Mouse (Mus musculus) intestine, embryonic 15.5 days (tissue): ENCODE measurements around the gene Pde1c. TPM values are rescaled to one million over a fixed set of nuclear protein-coding genes. Genes with fewer than 3 reads are reported as not detected.

Experiments used
- ATAC-seq: fragments of 200-750 bp; cut with Nextera tagmentation; 2 replicates; pipeline ENCODE4 v1.8.0; 2017; ENCODE audit warnings: moderate TSS enrichment, moderate library complexity
- H3K27ac ChIP-seq: fragments of 300-500 bp; sonication (generic); 2 replicates; pipeline ENCODE4 v1.5.1; 2015; ENCODE audit warnings: mild to moderate bottlenecking, inconsistent platforms
- H3K27me3 ChIP-seq: fragments of 300-500 bp; sonication (generic); replicated peaks from 2 replicates; pipeline ENCODE4 v1.6.1; 2015; ENCODE audit warnings: inconsistent platforms
- H3K36me3 ChIP-seq: fragments of 300-500 bp; sonication (generic); 2 replicates; pipeline ENCODE4 v1.6.1; 2015; ENCODE audit warnings: inconsistent platforms
- H3K4me1 ChIP-seq: fragments of 300-500 bp; sonication (generic); replicated peaks from 2 replicates; pipeline ENCODE4 v1.6.1; 2015; ENCODE audit warnings: inconsistent platforms
- H3K4me2 ChIP-seq: fragments of 300-500 bp; sonication (generic); replicated peaks from 2 replicates; pipeline ENCODE4 v1.6.1; 2015; ENCODE audit warnings: mild to moderate bottlenecking, inconsistent platforms
- H3K4me3 ChIP-seq: fragments of 300-500 bp; sonication (generic); replicated peaks from 2 replicates; pipeline ENCODE4 v1.5.1; 2015; ENCODE audit warnings: inconsistent platforms
- H3K9ac ChIP-seq: fragments of 300-500 bp; sonication (generic); 2 replicates; pipeline ENCODE4 v1.6.1; 2015; ENCODE audit warnings: inconsistent platforms
- H3K9me3 ChIP-seq: fragments of 300-500 bp; sonication (generic); 2 replicates; pipeline ENCODE4 v1.6.1; 2016; ENCODE audit warnings: inconsistent platforms
- WGBS: fragments of 180-500 bp; shearing (Covaris S2); methylation state at CpG from one replicate; pipeline ENCODE4 v1.1.7; 2015; 5-methylcytosine and 5-hydroxymethylcytosine counted together
- polyA plus RNA-seq: library from polyadenylated mRNA; unstranded; fragments of >200 nt; fragmentation: Nextera tagmentation; extraction: Ambion mirVana; gene quantifications from 2 replicates; pipeline ENCODE4 v1.2.1, GENCODE M21; 2015

The Pde1c gene
- polyA plus RNA-seq, 1 experiment from 2014 or later, result 1.9 TPM

DNA sequence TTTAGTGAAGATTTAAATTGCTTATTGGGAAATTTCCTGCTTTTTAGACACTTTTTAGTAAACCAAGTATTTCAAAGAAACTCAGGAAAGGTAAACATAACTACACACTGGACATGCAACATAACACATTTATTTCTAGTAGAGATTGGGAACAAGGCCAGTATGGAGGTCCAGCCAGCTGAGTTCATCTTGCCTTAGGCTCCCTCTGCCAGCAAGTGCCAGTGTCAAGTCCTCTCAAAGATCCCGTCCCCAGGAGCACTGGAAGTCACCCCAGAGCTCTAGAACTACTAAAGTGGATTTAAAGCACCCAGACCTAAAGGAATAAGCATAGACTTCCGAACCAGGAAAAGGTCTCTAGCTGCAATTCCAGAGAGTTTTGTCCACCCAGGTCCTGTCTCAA, 279.6 kb downstream of the Pde1c start:
- Histone ChIP-seq H3K4me3 (no peak overlapping the region), H3K9ac (no peak overlapping the region), H3K4me1 (no peaks in the 10 kb centered on the region), H3K27me3 (no peaks in the 10 kb centered on the region), H3K36me3 (no peaks in the 10 kb centered on the region), H3K4me2 (no peak overlapping the region), H3K27ac (no peak overlapping the region), H3K9me3 (no peaks in the 10 kb centered on the region)
- WGBS, result 73% methylated on average over 2 of the region's 2 CpGs
- no peak for ATAC-seq

DNA sequence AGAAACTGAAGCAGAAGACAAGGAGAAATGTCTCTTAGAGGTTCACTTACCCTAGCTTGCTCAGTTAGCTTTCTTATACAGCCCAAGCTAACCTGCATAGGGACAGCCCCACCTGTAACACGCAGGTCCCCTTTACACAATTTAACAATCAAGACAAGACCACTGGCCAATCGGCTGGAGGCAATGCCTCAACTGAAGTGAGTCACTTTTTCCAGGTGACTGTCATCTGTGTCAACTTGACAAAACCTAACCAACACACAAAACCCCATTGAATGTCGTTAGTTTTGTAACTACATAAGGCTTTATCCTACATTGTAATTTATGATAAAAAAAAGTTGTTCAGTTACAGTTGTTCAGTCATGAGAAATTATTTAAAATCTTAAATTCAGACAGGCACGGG, 284.1 kb downstream of the Pde1c start:
- Histone ChIP-seq H3K36me3 (no peaks in the 10 kb centered on the region), H3K27me3 (no peaks in the 10 kb centered on the region), H3K9ac (no peak overlapping the region), H3K4me1 (no peaks in the 10 kb centered on the region), H3K27ac (no peak overlapping the region), H3K9me3 (no peaks in the 10 kb centered on the region), H3K4me2 (no peak overlapping the region), H3K4me3 (no peak overlapping the region)
- 89% methylated on average over 4 of the region's 4 CpGs for WGBS
- ATAC-seq, result no peak

DNA sequence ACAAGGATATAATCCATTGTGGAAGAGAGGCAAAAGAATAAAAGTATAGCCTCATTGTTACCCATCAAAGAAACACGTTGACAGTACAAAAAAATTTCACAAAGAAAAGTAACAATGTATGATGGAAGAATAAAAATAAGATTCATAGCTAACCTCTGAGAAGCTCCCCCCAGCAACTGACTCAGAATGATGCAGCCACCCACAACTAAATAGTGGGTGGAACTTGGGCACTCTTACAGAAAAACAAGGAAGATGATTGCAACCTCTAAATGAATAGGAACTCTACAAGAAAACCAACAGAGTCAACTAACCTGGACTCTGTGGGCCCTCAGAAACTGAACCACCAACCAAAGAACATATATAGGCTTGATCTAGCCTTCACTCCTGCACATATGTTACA, 293.4 kb downstream of the Pde1c start:
- ATAC-seq, result no peak
- 69% methylated on average over 1 of the region's 1 CpGs for WGBS

DNA sequence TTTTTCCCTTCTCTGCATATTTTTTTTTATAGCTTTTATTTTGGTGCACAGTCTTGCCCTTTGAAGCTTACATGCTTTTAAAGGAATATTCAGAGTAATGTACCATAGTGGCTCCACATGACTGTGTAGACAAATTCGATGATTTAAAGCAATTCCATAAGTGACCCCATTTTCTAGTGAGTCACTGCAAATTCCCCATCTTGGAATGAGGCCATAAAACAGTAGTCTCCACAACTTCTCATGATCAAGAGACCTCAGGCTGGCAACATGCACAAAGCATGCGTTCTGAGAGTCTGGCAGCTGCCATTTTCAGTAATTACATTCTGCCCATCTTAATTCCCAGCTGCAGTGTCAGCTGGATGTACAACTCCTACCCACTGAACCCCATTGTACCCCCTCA, 297.2 kb downstream of the Pde1c start:
- WGBS, result 76% methylated on average over 2 of the region's 2 CpGs
- no peak for ATAC-seq

More for the DNA sequence above, 293.4 kb downstream of the Pde1c start:
- Histone ChIP-seq H3K27me3 (no peaks in the 10 kb centered on the region), H3K9ac (no peak overlapping the region), H3K4me3 (no peak overlapping the region), H3K9me3 (no peaks in the 10 kb centered on the region), H3K4me1 (no peaks in the 10 kb centered on the region), H3K36me3 (no peaks in the 10 kb centered on the region), H3K27ac (no peak overlapping the region), H3K4me2 (no peak overlapping the region)

DNA sequence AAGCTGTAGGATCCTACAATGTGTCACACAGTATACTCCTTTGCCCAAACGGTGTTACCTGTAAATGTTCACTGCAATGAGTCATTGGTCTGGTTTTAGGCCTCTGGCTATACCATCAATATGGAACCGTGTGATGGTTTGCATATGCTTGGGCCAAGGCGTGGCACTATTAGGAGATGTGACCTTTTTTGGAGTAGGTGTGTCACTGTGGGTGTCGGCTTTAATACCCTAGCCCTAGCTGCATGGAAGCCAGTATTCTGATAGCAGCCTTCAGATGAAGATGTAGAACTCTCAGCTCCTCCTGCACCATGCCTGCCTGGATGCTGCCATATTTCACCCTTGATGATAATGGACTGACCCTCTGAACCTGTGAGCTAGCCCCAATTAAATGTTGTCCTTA, 304.4 kb downstream of the Pde1c start:
- Histone ChIP-seq H3K9ac (no peak overlapping the region), H3K36me3 (no peaks in the 10 kb centered on the region), H3K4me1 (no peaks in the 10 kb centered on the region), H3K4me2 (no peak overlapping the region), H3K27ac (no peak overlapping the region), H3K4me3 (no peak overlapping the region), H3K27me3 (no peaks in the 10 kb centered on the region), H3K9me3 (no peaks in the 10 kb centered on the region)
- no peak for ATAC-seq
- 91% methylated on average over 4 of the region's 4 CpGs for WGBS

More for the DNA sequence above, 297.2 kb downstream of the Pde1c start:
- Histone ChIP-seq H3K4me3 (no peak overlapping the region), H3K9me3 (no peaks in the 10 kb centered on the region), H3K4me1 (no peaks in the 10 kb centered on the region), H3K9ac (no peak overlapping the region), H3K4me2 (no peak overlapping the region), H3K36me3 (no peaks in the 10 kb centered on the region), H3K27me3 (no peaks in the 10 kb centered on the region), H3K27ac (no peak overlapping the region)

DNA sequence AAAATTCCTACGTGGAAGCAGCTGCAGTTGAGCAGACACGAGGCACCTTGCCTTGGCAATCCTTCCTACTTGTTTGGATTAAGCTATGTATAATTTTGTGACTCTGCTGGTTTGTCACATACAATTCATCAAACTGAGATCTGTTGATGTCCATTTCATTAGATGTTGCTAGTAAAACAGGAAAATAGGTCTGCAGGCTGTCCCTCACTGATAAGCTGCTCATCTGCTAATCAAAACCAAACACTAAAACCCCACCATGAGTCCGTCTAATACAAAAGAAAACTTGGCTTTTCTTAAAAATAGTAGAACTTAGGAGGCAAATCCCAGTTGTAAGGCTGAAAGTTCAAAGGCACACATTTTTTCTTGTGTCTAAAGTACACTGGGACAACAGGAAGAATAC, 308.8 kb downstream of the Pde1c start:
- Histone ChIP-seq H3K4me2 (no peak overlapping the region), H3K27ac (no peak overlapping the region), H3K4me1 (no peaks in the 10 kb centered on the region), H3K9me3 (no peaks in the 10 kb centered on the region), H3K36me3 (no peaks in the 10 kb centered on the region), H3K9ac (no peak overlapping the region), H3K27me3 (no peaks in the 10 kb centered on the region), H3K4me3 (no peak overlapping the region)
- 55% methylated on average over 3 of the region's 3 CpGs for WGBS
- ATAC-seq, result no peak

DNA sequence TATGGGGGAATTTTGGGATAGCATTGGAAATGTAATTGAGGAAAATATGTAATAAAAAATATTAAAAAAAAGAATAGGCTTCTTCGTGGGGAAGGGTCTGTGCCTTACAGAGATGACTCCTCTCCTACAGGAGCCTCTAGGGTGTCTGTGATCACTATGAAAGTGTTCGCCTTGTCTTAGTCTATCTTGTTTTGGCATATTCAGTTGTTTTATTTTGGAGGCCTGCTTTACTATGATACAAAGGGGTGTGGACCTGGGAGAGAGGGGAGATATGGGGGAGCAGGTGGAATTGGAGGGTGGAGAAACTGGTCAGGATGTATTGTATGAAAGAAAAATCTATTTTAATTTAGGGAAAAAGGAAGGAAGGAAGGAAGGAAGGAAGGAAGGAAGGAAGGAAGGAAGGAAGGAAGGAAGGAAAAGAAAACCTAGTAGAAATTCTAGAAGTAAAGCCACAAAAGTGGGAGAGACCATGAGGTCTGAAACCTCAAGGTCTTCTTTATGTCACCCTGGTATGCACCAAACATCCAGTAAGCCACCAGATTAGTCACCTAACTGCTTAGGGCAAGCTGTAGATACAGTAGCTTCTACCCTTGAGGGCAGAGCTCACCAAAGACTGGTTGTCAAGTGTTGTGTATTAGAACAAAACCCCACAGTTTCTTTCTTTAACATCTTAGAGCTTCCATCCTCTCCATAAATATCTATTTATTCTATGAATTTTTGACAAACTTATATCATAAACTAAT, 311.2 kb downstream of the Pde1c start:
- no peak overlapping the region for H3K4me2 ChIP-seq
- no peaks in the 10 kb centered on the region for H3K9me3 ChIP-seq
- no peak overlapping the region for H3K27ac ChIP-seq
- ATAC-seq, result no peak
- no peaks in the 10 kb centered on the region for H3K4me1 ChIP-seq
- H3K36me3 ChIP-seq, result no peaks in the 10 kb centered on the region
- no peak overlapping the region for H3K4me3 ChIP-seq
- no peaks in the 10 kb centered on the region for H3K27me3 ChIP-seq
- WGBS, result 93% methylated on average over 2 of the region's 2 CpGs
- H3K9ac ChIP-seq, result no peak overlapping the region

DNA sequence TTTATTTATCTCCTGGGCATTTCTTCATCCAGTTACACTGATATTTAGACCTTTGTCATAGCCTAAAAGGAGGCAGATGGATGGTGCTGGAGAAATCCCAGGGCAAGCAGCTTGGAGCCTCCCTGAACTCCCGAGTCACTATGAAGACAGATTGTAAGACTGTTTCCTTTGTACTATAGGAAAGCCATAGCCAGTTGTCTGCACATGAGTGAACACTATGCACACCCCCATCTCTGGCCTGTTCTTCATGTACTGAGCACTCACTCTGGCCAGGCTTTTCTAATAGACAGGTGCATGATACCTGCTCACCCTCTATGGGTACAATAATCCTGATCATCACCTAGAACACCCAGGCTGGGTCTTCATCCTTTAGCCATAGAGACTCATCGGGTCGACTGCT, 318.8 kb downstream of the Pde1c start:
- Histone ChIP-seq H3K4me2 (no peak overlapping the region), H3K27ac (no peak overlapping the region), H3K9me3 (no peaks in the 10 kb centered on the region), H3K36me3 (no peaks in the 10 kb centered on the region), H3K4me3 (no peak overlapping the region), H3K4me1 (no peaks in the 10 kb centered on the region), H3K9ac (no peak overlapping the region), H3K27me3 (no peaks in the 10 kb centered on the region)
- WGBS, result 82% methylated on average over 3 of the region's 3 CpGs
- no peak for ATAC-seq

DNA sequence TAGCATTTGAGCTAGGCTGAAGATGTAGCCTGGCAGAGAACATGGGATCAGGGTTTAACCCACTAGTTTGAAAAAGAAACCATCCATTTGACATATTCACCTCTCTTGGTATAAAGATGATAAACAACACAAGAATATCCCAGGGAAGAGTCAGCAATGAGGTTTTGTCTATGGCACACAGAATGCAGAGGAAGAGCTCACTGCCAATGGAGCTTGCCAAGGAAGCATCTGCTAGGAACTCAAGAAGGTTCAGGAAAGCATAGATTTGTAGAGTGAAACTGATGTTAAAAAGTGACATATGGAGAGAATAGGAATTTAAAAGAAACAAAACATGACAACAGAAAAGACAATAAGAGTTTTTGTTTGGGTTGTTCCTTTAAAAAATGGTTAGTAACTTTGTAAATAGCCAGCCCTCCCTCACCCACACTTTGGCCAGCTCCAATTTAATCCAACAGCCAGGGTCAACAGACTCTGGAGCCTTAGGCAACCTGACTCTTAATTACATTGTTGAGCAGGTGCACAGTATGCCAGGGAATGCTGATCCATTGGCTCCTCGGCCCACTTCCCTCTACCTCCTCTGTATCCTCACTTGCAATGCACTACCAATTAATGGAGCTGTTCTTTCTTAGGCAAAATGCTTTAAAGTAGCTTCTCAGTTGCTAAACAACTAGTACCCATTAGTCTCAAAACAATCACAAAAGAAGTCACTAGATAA, 377.3 kb downstream of the Pde1c start:
- WGBS, result 71% methylated on average over 1 of the region's 1 CpGs
- no peaks in the 10 kb centered on the region for H3K9me3 ChIP-seq
- H3K4me2 ChIP-seq, result no peak overlapping the region
- H3K9ac ChIP-seq, result no peak overlapping the region
- H3K36me3 ChIP-seq, result no peaks in the 10 kb centered on the region
- no peak overlapping the region for H3K27ac ChIP-seq
- H3K27me3 ChIP-seq, result no peaks in the 10 kb centered on the region
- no peak overlapping the region for H3K4me3 ChIP-seq
- no peak for ATAC-seq
- H3K4me1 ChIP-seq, result no peaks in the 10 kb centered on the region

DNA sequence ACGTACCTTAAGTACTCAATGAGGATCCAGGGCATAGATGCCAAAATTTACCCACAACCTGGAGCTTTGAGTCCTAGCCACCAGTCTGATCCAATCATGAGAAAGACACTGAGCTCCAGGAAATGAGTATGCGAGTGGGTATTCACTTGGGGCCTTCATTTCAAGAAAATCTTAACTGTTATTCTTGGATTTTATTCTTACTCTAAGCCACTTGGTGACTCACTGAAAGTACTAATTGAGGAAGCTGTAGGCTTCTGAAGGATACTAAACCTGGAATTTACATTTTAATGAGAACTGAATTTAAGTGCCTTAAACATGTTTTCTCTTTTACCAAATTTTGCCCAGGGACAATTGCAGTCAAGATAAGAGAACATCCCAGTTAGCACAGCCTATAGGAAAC, 392.4 kb downstream of the Pde1c start:
- no peak overlapping the region for H3K4me2 ChIP-seq

DNA sequence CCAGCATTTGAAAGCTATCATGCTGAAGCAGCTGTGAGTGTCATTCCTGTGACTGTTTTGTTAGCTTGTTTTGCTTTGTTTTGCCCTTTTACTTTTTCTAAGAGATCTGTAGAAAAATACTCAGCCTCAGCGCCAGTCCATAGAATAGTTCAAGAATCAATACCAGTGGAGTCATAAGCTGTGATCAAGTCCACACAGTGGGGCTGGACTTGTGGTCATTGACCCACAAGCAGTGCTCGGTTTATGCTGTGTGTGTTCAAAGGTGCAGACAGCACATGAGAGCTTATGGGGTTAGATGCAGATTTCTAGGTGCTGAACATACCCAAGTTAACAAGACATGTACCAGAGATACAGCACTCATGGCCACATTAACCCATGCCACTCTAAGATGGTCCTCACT, 396.7 kb downstream of the Pde1c start:
- Histone ChIP-seq H3K27me3 (no peaks in the 10 kb centered on the region), H3K4me1 (no peaks in the 10 kb centered on the region), H3K9ac (no peak overlapping the region), H3K4me3 (no peak overlapping the region), H3K36me3 (no peaks in the 10 kb centered on the region), H3K27ac (no peak overlapping the region), H3K9me3 (no peaks in the 10 kb centered on the region), H3K4me2 (no peak overlapping the region)
- no peak for ATAC-seq
- WGBS, result 82% methylated on average over 2 of the region's 2 CpGs

More for the DNA sequence above, 392.4 kb downstream of the Pde1c start:
- H3K36me3 ChIP-seq, result no peaks in the 10 kb centered on the region
- no peak for ATAC-seq
- no peak overlapping the region for H3K4me3 ChIP-seq
- H3K4me1 ChIP-seq, result no peaks in the 10 kb centered on the region
- 90% methylated on average over 2 of the region's 2 CpGs for WGBS
- no peaks in the 10 kb centered on the region for H3K27me3 ChIP-seq
- no peak overlapping the region for H3K27ac ChIP-seq
- no peak overlapping the region for H3K9ac ChIP-seq
- H3K9me3 ChIP-seq, result no peaks in the 10 kb centered on the region

DNA sequence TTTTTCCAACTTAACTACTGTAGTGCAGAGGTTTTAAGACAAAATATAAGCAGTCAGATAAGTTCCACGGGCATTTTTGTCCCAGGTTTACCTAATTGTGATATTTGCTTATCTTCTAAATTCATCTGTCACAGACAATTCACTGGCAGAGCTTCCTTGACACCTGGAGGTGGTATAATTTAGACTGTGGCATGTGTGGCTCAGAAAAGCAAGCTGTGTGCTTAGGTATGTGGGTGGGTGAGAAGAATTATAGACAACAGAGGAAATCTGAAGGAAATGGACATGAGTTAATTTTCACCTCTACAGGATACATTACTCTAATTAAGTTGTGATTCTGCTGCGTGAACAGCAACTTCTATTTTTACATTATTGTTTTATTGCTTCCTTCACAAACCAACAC, 400.2 kb downstream of the Pde1c start:
- Histone ChIP-seq H3K4me1 (no peaks in the 10 kb centered on the region), H3K4me2 (no peak overlapping the region), H3K27ac (no peak overlapping the region), H3K27me3 (no peaks in the 10 kb centered on the region), H3K9ac (no peak overlapping the region), H3K9me3 (no peaks in the 10 kb centered on the region), H3K36me3 (no peaks in the 10 kb centered on the region), H3K4me3 (no peak overlapping the region)
- no peak for ATAC-seq
- 70% methylated on average over 2 of the region's 2 CpGs for WGBS

DNA sequence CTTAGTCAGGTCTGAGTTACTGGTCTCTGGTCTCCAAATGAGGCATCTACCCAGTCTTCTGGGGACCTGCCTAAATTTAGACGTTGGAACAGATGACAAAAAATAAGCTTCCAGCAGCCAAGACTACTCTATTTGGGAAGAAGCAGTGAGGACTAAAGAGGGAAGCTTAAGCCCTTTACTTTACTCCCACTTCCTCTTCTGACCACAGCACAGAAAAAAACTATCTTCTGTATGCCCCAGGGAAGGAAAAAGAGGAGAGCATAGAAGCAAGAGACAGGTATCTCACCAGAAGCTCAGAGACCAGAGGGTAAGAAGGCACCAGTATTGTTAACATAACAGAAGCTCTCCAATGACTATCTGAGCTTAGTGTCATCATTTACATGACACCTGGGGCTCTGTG, 410.7 kb downstream of the Pde1c start:
- Histone ChIP-seq H3K27me3 (no peaks in the 10 kb centered on the region), H3K4me1 (no peaks in the 10 kb centered on the region), H3K9me3 (no peaks in the 10 kb centered on the region), H3K9ac (no peak overlapping the region), H3K4me2 (no peak overlapping the region), H3K36me3 (no peaks in the 10 kb centered on the region), H3K27ac (no peak overlapping the region), H3K4me3 (no peak overlapping the region)
- ATAC-seq, result no peak
- WGBS, result 65% methylated on average over 1 of the region's 1 CpGs
